Mouse (Mus musculus): ENCODE data around the gene Vav2. TPM values are rescaled to one million over a fixed set of nuclear protein-coding genes. Genes with fewer than 3 reads are reported as not detected.

Vav2 gene
- polyA plus RNA-seq, 1 experiment from 2014 or later, result 16.9 TPM

GRCm38 (mm10) chr2:27413936-27414657, 12.7 kb downstream of the Vav2 start:
- WGBS, result 21% methylated on average over 16 of the region's 16 CpGs
- DNase-seq (ENCODE audit: low spot score), result peak; percentile 49
- no peaks in the 10 kb centered on the region for H3K9me3 ChIP-seq
- H3K36me3 ChIP-seq, result no peaks in the 10 kb centered on the region
- peak overlapping the region; percentile 89 for H3K27ac ChIP-seq
- H3K4me1 ChIP-seq (replicated peaks), result peaks cover 96% of the 10 kb centered on the region
- peak overlapping the region; percentile 32 for H3K4me3 ChIP-seq
- H3K27me3 ChIP-seq (ENCODE audit: insufficient read depth, poor library complexity, severe bottlenecking), result no peaks in the 10 kb centered on the region

- WGBS, result 25% methylated on average over 2 of the region's 2 CpGs
- Histone ChIP-seq H3K4me1 (replicated peaks) (peaks cover 96% of the 10 kb centered on the region), H3K9me3 (no peaks in the 10 kb centered on the region), H3K36me3 (no peaks in the 10 kb centered on the region), H3K27ac (peak overlapping the region; percentile 89), H3K4me3 (peak overlapping the region; percentile 32), H3K27me3 (ENCODE audit: insufficient read depth, poor library complexity, severe bottlenecking) (no peaks in the 10 kb centered on the region)
- DNase-seq (ENCODE audit: low spot score), result no peak
Measured at GRCm38 (mm10) chr2:27413582-27413935, 13.3 kb downstream of the Vav2 start.

GRCm38 (mm10) chr2:27412245-27412800, 14.5 kb downstream of the Vav2 start:
- DNase-seq (ENCODE audit: low spot score), result no peak

GRCm38 (mm10) chr2:27411688-27412174, 15.1 kb downstream of the Vav2 start:
- DNase-seq (ENCODE audit: low spot score), result peak; percentile 68
- Histone ChIP-seq H3K36me3 (no peaks in the 10 kb centered on the region), H3K4me3 (peak overlapping the region; percentile 25), H3K27ac (peak overlapping the region; percentile 89), H3K27me3 (ENCODE audit: insufficient read depth, poor library complexity, severe bottlenecking) (no peaks in the 10 kb centered on the region), H3K9me3 (no peaks in the 10 kb centered on the region), H3K4me1 (replicated peaks) (peaks cover 96% of the 10 kb centered on the region)
- WGBS, result 10% methylated on average over 8 of the region's 8 CpGs

More at GRCm38 (mm10) chr2:27412245-27412800, 14.5 kb downstream of the Vav2 start:
- Histone ChIP-seq H3K4me1 (replicated peaks) (peaks cover 96% of the 10 kb centered on the region), H3K4me3 (peak overlapping the region; percentile 25), H3K27ac (peak overlapping the region; percentile 89), H3K27me3 (ENCODE audit: insufficient read depth, poor library complexity, severe bottlenecking) (no peaks in the 10 kb centered on the region), H3K36me3 (no peaks in the 10 kb centered on the region), H3K9me3 (no peaks in the 10 kb centered on the region)
- 15% methylated on average over 7 of the region's 7 CpGs for WGBS

GRCm38 (mm10) chr2:27410518-27411140, 16.2 kb downstream of the Vav2 start:
- no peak for DNase-seq (ENCODE audit: low spot score)
- WGBS, result 85% methylated on average over 6 of the region's 6 CpGs
- H3K9me3 ChIP-seq, result no peaks in the 10 kb centered on the region
- peak overlapping the region; percentile 89 for H3K27ac ChIP-seq
- H3K4me1 ChIP-seq (replicated peaks), result peaks cover 96% of the 10 kb centered on the region
- no peaks in the 10 kb centered on the region for H3K27me3 ChIP-seq (ENCODE audit: insufficient read depth, poor library complexity, severe bottlenecking)
- H3K4me3 ChIP-seq, result no peak overlapping the region
- no peaks in the 10 kb centered on the region for H3K36me3 ChIP-seq

GRCm38 (mm10) chr2:27408194-27408593, 18.6 kb downstream of the Vav2 start:
- no peaks in the 10 kb centered on the region for H3K27me3 ChIP-seq (ENCODE audit: insufficient read depth, poor library complexity, severe bottlenecking)
- H3K36me3 ChIP-seq, result no peaks in the 10 kb centered on the region
- peaks cover 94% of the 10 kb centered on the region for H3K4me1 ChIP-seq (replicated peaks)
- peak overlapping the region; percentile 47; the same call in 1 of the 2 replicates for H3K27ac ChIP-seq
- no peak for DNase-seq (ENCODE audit: low spot score)
- no peak overlapping the region for H3K4me3 ChIP-seq
- no peaks in the 10 kb centered on the region for H3K9me3 ChIP-seq
- 76% methylated on average over 3 of the region's 3 CpGs for WGBS

- 92% methylated on average over 5 of the region's 5 CpGs for WGBS
- Histone ChIP-seq H3K27me3 (ENCODE audit: insufficient read depth, poor library complexity, severe bottlenecking) (no peaks in the 10 kb centered on the region), H3K36me3 (no peaks in the 10 kb centered on the region), H3K9me3 (no peaks in the 10 kb centered on the region), H3K27ac (0 out of 2 replicates have a peak overlapping the region, but pooled peaks have one; percentile 47), H3K4me3 (no peak overlapping the region), H3K4me1 (replicated peaks) (peaks cover 82% of the 10 kb centered on the region)
- no peak for DNase-seq (ENCODE audit: low spot score)
Measured at GRCm38 (mm10) chr2:27406928-27407327, 19.9 kb downstream of the Vav2 start.

- Histone ChIP-seq H3K4me3 (no peak overlapping the region), H3K9me3 (no peaks in the 10 kb centered on the region), H3K36me3 (peaks cover 4% of the 10 kb centered on the region; the same call in 1 of the 2 replicates), H3K27me3 (ENCODE audit: insufficient read depth, poor library complexity, severe bottlenecking) (no peaks in the 10 kb centered on the region), H3K27ac (peak overlapping the region; percentile 10), H3K4me1 (replicated peaks) (peaks cover 67% of the 10 kb centered on the region)
- 60% methylated on average over 5 of the region's 5 CpGs for WGBS
- DNase-seq (ENCODE audit: low spot score), result no peak
Measured at GRCm38 (mm10) chr2:27405094-27405884, 21.5 kb downstream of the Vav2 start.

- no peak for DNase-seq (ENCODE audit: low spot score)
- Histone ChIP-seq H3K27ac (peak overlapping the region; percentile 10; the same call in 1 of the 2 replicates), H3K36me3 (peaks cover 12% of the 10 kb centered on the region), H3K4me1 (replicated peaks) (peaks cover 62% of the 10 kb centered on the region), H3K27me3 (ENCODE audit: insufficient read depth, poor library complexity, severe bottlenecking) (no peaks in the 10 kb centered on the region), H3K9me3 (peaks cover 6% of the 10 kb centered on the region; the same call in 1 of the 2 replicates), H3K4me3 (no peak overlapping the region)
- 49% methylated on average over 6 of the region's 6 CpGs for WGBS
Measured at GRCm38 (mm10) chr2:27404375-27405093, 22.3 kb downstream of the Vav2 start.

GRCm38 (mm10) chr2:27401544-27401943, 25.3 kb downstream of the Vav2 start:
- no peak overlapping the region for H3K27ac ChIP-seq
- DNase-seq (ENCODE audit: low spot score), result no peak
- no peaks in the 10 kb centered on the region for H3K27me3 ChIP-seq (ENCODE audit: insufficient read depth, poor library complexity, severe bottlenecking)
- 85% methylated on average over 2 of the region's 2 CpGs for WGBS
- peaks cover 24% of the 10 kb centered on the region for H3K36me3 ChIP-seq
- peaks cover 52% of the 10 kb centered on the region for H3K4me1 ChIP-seq (replicated peaks)
- H3K4me3 ChIP-seq, result no peak overlapping the region
- H3K9me3 ChIP-seq, result peaks cover 12% of the 10 kb centered on the region; the same call in 1 of the 2 replicates

GRCm38 (mm10) chr2:27400083-27400482, 26.8 kb downstream of the Vav2 start:
- Histone ChIP-seq H3K27ac (no peak overlapping the region), H3K9me3 (peaks cover 12% of the 10 kb centered on the region; the same call in 1 of the 2 replicates), H3K4me1 (replicated peaks) (peaks cover 52% of the 10 kb centered on the region), H3K27me3 (ENCODE audit: insufficient read depth, poor library complexity, severe bottlenecking) (no peaks in the 10 kb centered on the region), H3K36me3 (peaks cover 24% of the 10 kb centered on the region), H3K4me3 (no peak overlapping the region)
- WGBS, result 96% methylated on average over 2 of the region's 2 CpGs
- DNase-seq (ENCODE audit: low spot score), result no peak

Data from hindbrain, embryonic 10.5 days (tissue).